Mouse (Mus musculus) layer of hippocampus, postnatal 36 days (tissue): ENCODE results near the gene Cchcr1. TPM values are rescaled to one million over a fixed set of nuclear protein-coding genes. Genes with fewer than 3 reads are reported as not detected.
"Not testable (repeated sequence)": the region's sequence is repeated elsewhere in the genome, so short reads cannot be mapped to it uniquely, and the experiment has no call there.

Experiments
- DNase-seq, 2 experiments: peaks; one replicate each; pipeline ENCODE4 v3.0.0; 2022
- total RNA-seq, 2 experiments: library from RNA; stranded (reverse); gene quantifications; 2 replicates each; pipeline ENCODE4 v1.2.3; 2021

Cchcr1 gene
- total RNA-seq, result 10 to 100 TPM in 1 of 2 experiments, 1 to 10 TPM in 1; 9.3 to 10.0 TPM

- peak; percentile 93 to 95 for DNase-seq
Observed at GRCm38 (mm10) chr17:35516652-35517500, at the start of gene Cchcr1, which contains the start of gene Tcf19. Cchcr1 (plus strand) TSS chr17:35517100. Tcf19 (minus strand) TSS chr17:35516824.

- not testable (repeated sequence) for DNase-seq
Observed at GRCm38 (mm10) chr17:35468936-35469335, 48.0 kb upstream of the Cchcr1 start.

GRCm38 (mm10) chr17:35469842-35470751, 46.8 kb upstream of the Cchcr1 start, which contains the start of gene H2-Q10:
H2-Q10 (plus strand) TSS chr17:35470089.
- no peak for DNase-seq

- peak in 1 of 2 experiments; percentile 38 for DNase-seq
Observed at GRCm38 (mm10) chr17:35484066-35484465, 32.8 kb upstream of the Cchcr1 start.

- no peak for DNase-seq
Observed at GRCm38 (mm10) chr17:35485702-35486101, 31.2 kb upstream of the Cchcr1 start.

GRCm38 (mm10) chr17:35486726-35487125, 30.2 kb upstream of the Cchcr1 start:
- DNase-seq, result no peak

- DNase-seq, result no peak
Observed at GRCm38 (mm10) chr17:35488041-35488440, 28.9 kb upstream of the Cchcr1 start.

GRCm38 (mm10) chr17:35490320-35490719, 26.6 kb upstream of the Cchcr1 start:
- no peak for DNase-seq

GRCm38 (mm10) chr17:35497124-35497523, 19.8 kb upstream of the Cchcr1 start:
- no peak for DNase-seq

GRCm38 (mm10) chr17:35502226-35502625, 14.7 kb upstream of the Cchcr1 start:
- no peak for DNase-seq

- DNase-seq, result no peak
Observed at GRCm38 (mm10) chr17:35502762-35503161, 14.1 kb upstream of the Cchcr1 start.

GRCm38 (mm10) chr17:35503849-35504248, 13.1 kb upstream of the Cchcr1 start:
- DNase-seq, result no peak

GRCm38 (mm10) chr17:35504628-35505481, 12.0 kb upstream of the Cchcr1 start:
- no peak for DNase-seq

GRCm38 (mm10) chr17:35505776-35506175, 11.1 kb upstream of the Cchcr1 start, which contains the start of gene Pou5f1:
Pou5f1 (plus strand) TSS chr17:35506018.
- DNase-seq, result no peak

- no peak for DNase-seq
Observed at GRCm38 (mm10) chr17:35506881-35507280, 10.0 kb upstream of the Cchcr1 start.

- DNase-seq, result no peak
Observed at GRCm38 (mm10) chr17:35507556-35508260, 9.2 kb upstream of the Cchcr1 start.

GRCm38 (mm10) chr17:35508279-35508678, 8.6 kb upstream of the Cchcr1 start:
- DNase-seq, result not testable (repeated sequence)

GRCm38 (mm10) chr17:35509284-35509683, 7.6 kb upstream of the Cchcr1 start:
- DNase-seq, result no peak

- DNase-seq, result no peak
Observed at GRCm38 (mm10) chr17:35512916-35513626, 3.8 kb upstream of the Cchcr1 start.

- peak; percentile 26 to 33 for DNase-seq
Observed at GRCm38 (mm10) chr17:35513886-35514285, 3.0 kb upstream of the Cchcr1 start.
